Mouse (Mus musculus) kidney, postnatal 10 days (tissue): Measurements from ENCODE around the gene Actr3.

Experiments used
- DNase-seq: peaks from one replicate; pipeline ENCODE4 v3.0.0; 2021; ENCODE audit warnings: mixed read lengths

Gene Actr3

GRCm38 (mm10) chr1:125350843-125351242, 84.7 kb downstream of the Actr3 start:
- DNase-seq: no peak

- no peak for DNase-seq
Observed at GRCm38 (mm10) chr1:125345854-125346253, 89.7 kb downstream of the Actr3 start.

- DNase-seq: no peak
Observed at GRCm38 (mm10) chr1:125345448-125345847, 90.1 kb downstream of the Actr3 start.

GRCm38 (mm10) chr1:125343105-125343504, 92.4 kb downstream of the Actr3 start:
- no peak for DNase-seq
